Mouse (Mus musculus) stomach, postnatal 0 days (tissue): ENCODE data around the gene Gm29776. TPM values are rescaled to one million over a fixed set of nuclear protein-coding genes. Genes with fewer than 3 reads are reported as not detected.

Source experiments
- ATAC-seq: fragments of 200-750 bp; cut with Nextera tagmentation; 2 replicates; pipeline ENCODE4 v1.8.0; 2017; ENCODE audit not compliant: low FRiP score, low TSS enrichment
- DNase-seq: peaks from one replicate; pipeline ENCODE4 v3.0.0-alpha.2; 2016; ENCODE audit warnings: low spot score
- H3K27ac ChIP-seq: fragments of 300-500 bp; sonication (generic); replicated peaks from 2 replicates; pipeline ENCODE4 v1.5.1; 2014; ENCODE audit warnings: mild to moderate bottlenecking, control low read depth
- H3K27me3 ChIP-seq: fragments of 300-500 bp; sonication (generic); 2 replicates; pipeline ENCODE4 v1.6.1; 2014; ENCODE audit warnings: low read length; ENCODE audit not compliant: control insufficient read depth, insufficient read depth
- H3K36me3 ChIP-seq: fragments of 300-500 bp; sonication (generic); 2 replicates; pipeline ENCODE4 v1.6.1; 2014; ENCODE audit warnings: low read length, mixed read lengths; ENCODE audit not compliant: control insufficient read depth, insufficient read depth
- H3K4me1 ChIP-seq: fragments of 300-500 bp; sonication (generic); replicated peaks from 2 replicates; pipeline ENCODE4 v1.6.1; 2014; ENCODE audit warnings: antibody characterized with exemption; ENCODE audit not compliant: control insufficient read depth, insufficient read depth
- H3K4me2 ChIP-seq: fragments of 300-500 bp; sonication (generic); replicated peaks from 2 replicates; pipeline ENCODE4 v1.6.1; 2014; ENCODE audit warnings: low read depth, mild to moderate bottlenecking, control low read depth, moderate library complexity
- H3K4me3 ChIP-seq: fragments of 300-500 bp; sonication (generic); 2 replicates; pipeline ENCODE4 v1.5.1; 2014; ENCODE audit warnings: low read depth, low read length, control low read depth
- H3K9ac ChIP-seq: fragments of 300-500 bp; sonication (generic); 2 replicates; pipeline ENCODE4 v1.6.1; 2014; ENCODE audit warnings: mild to moderate bottlenecking, low read length, control low read depth, mixed read lengths
- H3K9me3 ChIP-seq: fragments of 300-500 bp; sonication (generic); 2 replicates; pipeline ENCODE4 v1.6.1; 2016; ENCODE audit warnings: low read length; ENCODE audit not compliant: control insufficient read depth
- CTCF ChIP-seq: IDR thresholded peaks from 2 replicates; pipeline ENCODE4 v1.5.1; 2016; ENCODE audit warnings: antibody characterized with exemption, low read depth, mild to moderate bottlenecking, moderate library complexity
- EP300 ChIP-seq: optimal IDR thresholded peaks from 2 replicates; pipeline ENCODE3; 2016; ENCODE audit warnings: antibody characterized with exemption
- WGBS: fragments of 180-500 bp; shearing (Covaris S2); extraction: QIAGEN DNeasy Blood & Tissue Kit; methylation state at CpG from one replicate; pipeline ENCODE4 v1.1.7; 2014; 5-methylcytosine and 5-hydroxymethylcytosine counted together
- polyA plus RNA-seq: library from polyadenylated mRNA; unstranded; fragments of >200 nt; fragmentation: Nextera tagmentation; extraction: Ambion mirVana; gene quantifications from 2 replicates; pipeline ENCODE4 v1.2.1, GENCODE M21; 2015

The Gm29776 gene
- polyA plus RNA-seq, 1 experiment from 2014 or later: 0.08 TPM

DNA sequence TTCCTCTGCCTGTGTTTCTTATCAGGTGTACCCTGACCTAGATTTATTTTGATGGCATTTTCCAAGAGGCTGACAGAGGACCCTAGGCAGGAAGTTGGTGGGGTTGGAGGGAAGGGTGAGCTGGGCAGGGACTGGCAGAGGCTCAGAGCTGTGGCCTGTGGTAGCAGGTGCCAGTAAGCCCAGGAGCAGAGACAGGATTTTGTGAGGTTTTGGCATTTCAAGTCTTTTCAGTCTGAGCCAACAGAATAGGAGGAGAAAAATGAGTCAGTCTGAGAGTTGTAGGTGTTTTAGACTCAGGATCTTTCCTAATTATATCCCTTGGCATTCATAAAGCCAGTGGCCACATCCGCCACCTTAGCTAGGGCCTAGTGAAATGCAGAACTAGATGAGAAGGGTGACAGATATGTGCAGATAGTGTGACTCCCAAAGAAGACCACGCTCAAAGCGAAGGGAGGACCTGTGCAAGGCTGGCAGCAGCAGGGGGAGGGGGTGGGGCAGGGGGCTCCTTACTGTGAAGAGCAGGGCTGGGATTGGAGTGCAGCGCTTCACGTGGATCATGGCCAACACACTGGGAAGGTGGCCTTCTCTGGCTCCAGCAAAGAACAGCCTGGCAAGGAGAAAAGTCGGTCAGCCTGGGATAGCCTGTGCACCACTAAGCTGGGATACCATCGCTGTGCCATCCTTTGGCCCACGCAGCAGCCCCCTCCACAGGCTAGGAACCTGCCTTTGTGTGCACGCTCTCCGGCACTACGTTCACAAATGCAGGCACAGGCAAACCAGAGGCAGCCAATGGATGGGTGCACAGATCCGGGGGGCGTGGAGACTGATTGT is 30.4 kb upstream of the Gm29776 start:
- Histone ChIP-seq H3K4me1 (no peaks in the 10 kb centered on the region), H3K4me2 (no peak overlapping the region), H3K27me3 (no peaks in the 10 kb centered on the region), H3K4me3 (no peak overlapping the region), H3K36me3 (no peaks in the 10 kb centered on the region), H3K9me3 (no peaks in the 10 kb centered on the region), H3K27ac (no peak overlapping the region), H3K9ac (no peak overlapping the region)
- WGBS: 78% methylated on average over 13 of the region's 13 CpGs
- no peak for TF ChIP-seq EP300
- TF ChIP-seq CTCF: no peak
- ATAC-seq (no peak), DNase-seq (no peak)

DNA sequence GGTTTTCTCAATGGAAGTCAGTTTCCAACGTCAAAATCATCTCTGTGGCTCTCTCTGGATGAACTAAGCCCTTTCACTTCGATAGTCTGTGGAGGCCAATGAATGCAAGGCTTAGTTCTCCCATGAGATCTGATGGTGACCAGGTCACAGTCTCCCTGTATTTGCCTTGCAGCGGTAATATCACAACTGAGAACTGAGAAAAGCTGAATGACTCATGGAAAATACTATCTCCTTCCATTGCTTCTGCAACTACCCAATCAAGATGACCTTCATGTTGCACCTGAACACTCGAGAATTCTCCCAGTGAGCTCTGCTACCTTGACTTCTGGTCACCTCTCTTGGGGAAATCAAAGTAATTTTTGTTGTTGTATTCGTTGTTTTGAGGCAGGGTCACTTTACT is 28.9 kb upstream of the Gm29776 start:
- 60% methylated on average over 5 of the region's 5 CpGs for WGBS
- TF ChIP-seq CTCF (no peak), EP300 (no peak)
- no peak for ATAC-seq
- Histone ChIP-seq H3K4me2 (no peak overlapping the region), H3K9ac (no peak overlapping the region), H3K27ac (no peak overlapping the region), H3K4me1 (no peaks in the 10 kb centered on the region), H3K36me3 (no peaks in the 10 kb centered on the region), H3K4me3 (no peak overlapping the region), H3K9me3 (no peaks in the 10 kb centered on the region), H3K27me3 (no peaks in the 10 kb centered on the region)
- DNase-seq: no peak

DNA sequence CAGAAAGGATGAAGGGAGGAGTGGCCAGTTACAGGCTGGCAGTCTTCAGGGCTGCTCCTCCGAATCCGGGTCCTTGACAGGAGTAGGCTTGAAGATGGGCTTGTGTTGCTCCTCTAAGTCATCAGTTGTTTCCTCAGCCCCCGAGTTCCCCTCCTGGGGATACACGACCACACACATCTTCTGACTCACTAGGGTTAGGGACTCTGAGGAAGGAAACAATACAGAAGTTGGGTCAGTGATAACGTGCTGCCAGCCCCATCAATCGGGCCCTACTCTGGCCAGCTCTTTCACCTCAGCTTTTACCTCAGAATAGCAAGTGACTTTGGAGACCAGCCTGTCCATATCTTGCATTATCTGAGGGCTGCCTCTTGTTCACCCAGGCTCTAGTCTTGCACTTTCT is 25.4 kb upstream of the Gm29776 start:
- no peak overlapping the region for H3K4me3 ChIP-seq
- no peaks in the 10 kb centered on the region for H3K27me3 ChIP-seq
- H3K27ac ChIP-seq: no peak overlapping the region
- 77% methylated on average over 6 of the region's 6 CpGs for WGBS
- no peak overlapping the region for H3K9ac ChIP-seq
- no peaks in the 10 kb centered on the region for H3K4me1 ChIP-seq
- H3K36me3 ChIP-seq: no peaks in the 10 kb centered on the region
- no peaks in the 10 kb centered on the region for H3K9me3 ChIP-seq
- H3K4me2 ChIP-seq: no peak overlapping the region
- DNase-seq: no peak
- TF ChIP-seq CTCF (no peak), EP300 (no peak)
- ATAC-seq: no peak

DNA sequence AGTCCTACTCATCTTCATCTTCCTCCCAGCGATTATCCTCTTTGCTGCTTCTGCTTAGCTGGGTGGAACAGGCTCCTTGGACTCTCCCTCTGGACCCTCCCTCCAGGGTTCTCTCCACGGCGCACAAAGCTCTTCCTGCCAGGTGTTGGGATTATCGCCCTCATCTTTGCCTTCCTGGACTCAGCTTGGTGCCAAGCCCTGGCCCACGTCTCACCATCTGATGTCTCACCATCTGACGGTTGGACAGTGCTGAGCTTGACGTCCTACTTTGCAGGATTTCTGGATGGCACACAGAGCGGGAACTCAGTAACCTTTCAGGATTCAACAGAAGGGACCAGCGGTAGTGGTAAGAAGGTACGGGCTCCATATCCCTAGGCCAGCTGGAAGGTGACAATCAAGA is 23.1 kb upstream of the Gm29776 start:
- no peaks in the 10 kb centered on the region for H3K9me3 ChIP-seq
- H3K36me3 ChIP-seq: no peaks in the 10 kb centered on the region
- H3K27ac ChIP-seq: no peak overlapping the region
- H3K4me3 ChIP-seq: no peak overlapping the region
- H3K27me3 ChIP-seq: no peaks in the 10 kb centered on the region
- WGBS: 81% methylated on average over 10 of the region's 10 CpGs
- no peak overlapping the region for H3K9ac ChIP-seq
- no peak for ATAC-seq
- no peak overlapping the region for H3K4me2 ChIP-seq
- no peak for DNase-seq
- TF ChIP-seq EP300: no peak
- TF ChIP-seq CTCF: no peak
- no peaks in the 10 kb centered on the region for H3K4me1 ChIP-seq

DNA sequence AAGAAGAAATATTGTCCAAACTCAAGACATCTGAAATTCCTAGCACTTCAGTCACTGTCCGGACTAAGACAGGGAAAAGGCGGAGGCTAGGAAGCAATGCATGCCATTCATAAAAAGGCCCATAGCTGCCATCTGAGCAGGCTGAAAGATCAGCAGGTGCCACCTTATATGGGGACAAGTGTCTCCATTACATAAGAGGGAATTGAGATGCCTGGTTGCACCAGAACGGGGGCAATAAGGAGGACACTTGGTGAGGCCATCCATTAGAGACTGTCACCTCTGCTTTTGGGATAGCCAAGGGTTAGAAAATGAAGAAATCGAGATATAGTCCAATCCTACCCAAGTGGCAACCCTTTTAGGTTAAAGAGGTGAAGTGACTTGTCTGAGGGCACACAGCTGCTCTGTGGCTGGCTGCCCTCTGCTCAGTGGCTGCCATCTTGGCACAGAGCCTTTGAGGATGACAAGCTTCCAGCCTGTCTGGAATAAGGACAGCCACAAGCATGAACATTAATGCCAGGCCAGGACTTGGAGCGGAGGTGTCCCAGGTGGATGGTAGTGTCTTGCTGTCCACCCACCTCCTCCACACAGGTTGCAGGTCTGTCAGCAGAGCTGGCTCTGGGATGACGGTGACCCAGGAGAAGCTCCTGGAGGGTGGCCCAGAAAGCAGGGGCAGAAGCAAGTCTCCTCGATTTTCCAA is 22.2 kb upstream of the Gm29776 start:
- H3K9ac ChIP-seq: no peak overlapping the region
- DNase-seq (no peak), ATAC-seq (no peak)
- H3K4me1 ChIP-seq: no peaks in the 10 kb centered on the region
- TF ChIP-seq CTCF: no peak
- TF ChIP-seq EP300: no peak
- no peak overlapping the region for H3K4me3 ChIP-seq
- 86% methylated on average over 7 of the region's 7 CpGs for WGBS
- H3K36me3 ChIP-seq: no peaks in the 10 kb centered on the region
- no peaks in the 10 kb centered on the region for H3K9me3 ChIP-seq
- no peak overlapping the region for H3K4me2 ChIP-seq
- H3K27me3 ChIP-seq: no peaks in the 10 kb centered on the region
- H3K27ac ChIP-seq: no peak overlapping the region

DNA sequence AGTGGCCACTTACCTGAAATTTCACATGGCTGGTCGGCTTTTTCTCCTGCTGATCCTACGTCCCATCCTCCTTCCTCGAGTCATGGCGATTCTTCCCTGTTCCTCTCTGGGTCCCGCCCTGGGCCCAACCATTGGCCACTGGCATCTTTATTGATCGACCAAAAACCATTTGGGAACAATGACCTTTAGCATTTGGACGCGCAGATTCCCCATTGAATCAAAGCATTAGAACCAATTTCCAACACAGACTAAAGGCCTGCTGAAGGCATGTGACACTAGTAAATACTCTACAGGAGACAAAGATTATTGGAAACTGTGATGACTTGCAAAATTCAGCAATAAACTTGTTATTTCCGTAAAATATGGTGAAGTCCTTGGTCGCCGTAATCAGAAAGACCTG is 21.4 kb upstream of the Gm29776 start:
- Histone ChIP-seq H3K9ac (no peak overlapping the region), H3K9me3 (no peaks in the 10 kb centered on the region), H3K27me3 (no peaks in the 10 kb centered on the region), H3K4me2 (no peak overlapping the region), H3K27ac (no peak overlapping the region), H3K36me3 (no peaks in the 10 kb centered on the region), H3K4me3 (no peak overlapping the region), H3K4me1 (no peaks in the 10 kb centered on the region)
- ATAC-seq: no peak
- no peak for DNase-seq
- 94% methylated on average over 11 of the region's 11 CpGs for WGBS
- TF ChIP-seq CTCF: no peak
- no peak for TF ChIP-seq EP300
